In genomic region chr17:14730629-14731028, GRCm38 (mm10) we compare ENCODE assay signal across 24 mouse cellular contexts. TPM values are rescaled to one million over a fixed set of nuclear protein-coding genes. Genes with fewer than 3 reads are reported as not detected.
A peak's percentile ranks its signal among the peaks of the same experiment; 100 is the strongest.
DNase-seq lines count a peak whose midpoint lies in the region; ATAC-seq and TF ChIP-seq lines count a peak whose summit lies in the region.
"Had no signal": no experiment of that assay in that cellular context is flagged by ENCODE, and none has a peak within 500 bp of the region (broad histone marks: within the 10 kb centered on the region; RNA-seq: fewer than 3 reads in every experiment).

No protein-coding gene starts in this region.

- in situ Hi-C loops in Patski (cut with MboI; ENCODE audit: low pct_unique_long_range_greater_than_20kb), result no loop called here

- 48% methylated on average over 5 of the region's 5 CpGs for WGBS in kidney, adult 2 months
- 91% methylated on average over 5 of the region's 5 CpGs for WGBS in neural tube, embryonic 15.5 days

- peak overlapping the region; percentile 30; the same call in 1 of the 2 replicates for H3K27ac ChIP-seq in kidney, adult 2 months (ENCODE audit: insufficient read depth, low read depth, low read length)
- H3K27ac ChIP-seq in neural tube, embryonic 15.5 days (replicated peaks), result no peak overlapping the region
- H3K27ac ChIP-seq: embryonic facial prominence, embryonic 12.5 days; forebrain, embryonic 12.5 days; heart, adult 2 months; hindbrain, embryonic 12.5 days had no signal

- H3K9ac ChIP-seq in neural tube, embryonic 15.5 days (replicated peaks), result no peak overlapping the region
- H3K9ac ChIP-seq: embryonic facial prominence, embryonic 12.5 days; forebrain, embryonic 12.5 days; forebrain, postnatal 0 days; heart, embryonic 12.5 days; hindbrain, embryonic 12.5 days had no signal

- TF ChIP-seq CTCF in kidney, adult 2 months (conservative IDR thresholded peaks at IDR 0.05; ENCODE audit: insufficient read depth, insufficient read length, low read depth, low read length), result no peak
- no peak for TF ChIP-seq CTCF in Patski (IDR thresholded peaks at IDR 0.05)

- ATAC-seq in Patski, result peak; percentile 71
- ATAC-seq in neural tube, embryonic 15.5 days (ENCODE audit: low FRiP score), result no peak
- ATAC-seq: forebrain, postnatal 0 days; hindbrain, embryonic 16.5 days; inflammation-experienced regulatory T-cells, adult 6 months had no signal

- POLR2A ChIA-PET in Patski (lab: Charles Lee), result no interaction called here

- no peak for TF ChIP-seq POLR2A in kidney, adult 2 months (IDR thresholded peaks at IDR 0.05; ENCODE audit: low read depth, low read length)

- H3K36me3 ChIP-seq in kidney, adult 2 months (ENCODE audit: control insufficient read depth, insufficient read depth, low read length), result no peaks in the 10 kb centered on the region
- no peaks in the 10 kb centered on the region for H3K36me3 ChIP-seq in neural tube, embryonic 15.5 days
- H3K36me3 ChIP-seq: embryonic facial prominence, embryonic 12.5 days; forebrain, embryonic 12.5 days; heart, embryonic 12.5 days; hindbrain, embryonic 12.5 days had no signal

- H3K4me3 ChIP-seq in kidney, adult 2 months (ENCODE audit: insufficient read depth, low read depth, low read length), result no peak overlapping the region
- H3K4me3 ChIP-seq in neural tube, embryonic 15.5 days (replicated peaks), result no peak overlapping the region
- H3K4me3 ChIP-seq: embryonic facial prominence, embryonic 12.5 days; forebrain, embryonic 12.5 days; heart, adult 2 months; heart, embryonic 12.5 days; hindbrain, embryonic 12.5 days had no signal

- CTCF ChIA-PET in Patski (lab: Charles Lee), result interaction anchor here (0.8 to 1.4 kb wide), 4 partner anchors 9 to 33 kb away, joined by 3 to 4 read pairs (median 3); no protein-coding TSS in a partner anchor

- no peak overlapping the region for H3K4me2 ChIP-seq in neural tube, embryonic 15.5 days
- H3K4me2 ChIP-seq: embryonic facial prominence, embryonic 12.5 days; forebrain, embryonic 12.5 days; heart, embryonic 12.5 days; hindbrain, embryonic 12.5 days had no signal

- no peaks in the 10 kb centered on the region for H3K27me3 ChIP-seq in kidney, adult 2 months (replicated peaks; ENCODE audit: control insufficient read depth, insufficient read depth, low read length)
- no peaks in the 10 kb centered on the region for H3K27me3 ChIP-seq in Patski
- no peaks in the 10 kb centered on the region for H3K27me3 ChIP-seq in neural tube, embryonic 15.5 days (replicated peaks)
- H3K27me3 ChIP-seq: CH12.LX; embryonic facial prominence, embryonic 12.5 days; forebrain, embryonic 12.5 days; heart, embryonic 12.5 days; hindbrain, embryonic 12.5 days had no signal

- peak; percentile 15 for DNase-seq in kidney, adult 2 months
- DNase-seq in kidney, adult 9 months, result no peak
- peak; percentile 54 for DNase-seq in 3134 (ENCODE audit: extremely low read depth, insufficient read length, low spot score)
- DNase-seq in 3T3-L1 (ENCODE audit: low read depth, low spot score), result peak; percentile 44
- no peak for DNase-seq in Patski (ENCODE audit: low read depth, low spot score)
- DNase-seq in thymus, postnatal 4 days, result no peak
- DNase-seq in gastrocnemius, adult 8-10 months (ENCODE audit: low spot score in 2 of 2), result no peak
- DNase-seq: adrenal gland, postnatal 10 days; cerebellum, adult 11 months; cerebellum, adult 8-10 months; cerebellum, postnatal 14 days; embryo, embryonic 11 days; forebrain, postnatal 0 days; gastrocnemius, postnatal 10 days; heart, adult 2 months; heart, postnatal 4 days had no signal

- H3K4me1 ChIP-seq in kidney, adult 2 months (ENCODE audit: control insufficient read depth, insufficient read depth, low read length), result peaks cover 2% of the 10 kb centered on the region; the same call in 1 of the 2 replicates
- no peaks in the 10 kb centered on the region for H3K4me1 ChIP-seq in neural tube, embryonic 15.5 days

- H3K9me3 ChIP-seq in neural tube, embryonic 15.5 days (replicated peaks), result no peaks in the 10 kb centered on the region
- H3K9me3 ChIP-seq: embryonic facial prominence, embryonic 12.5 days; forebrain, embryonic 12.5 days; heart, embryonic 12.5 days; hindbrain, embryonic 12.5 days had no signal

RNA-seq across cellular contexts. Expression of gene Thbs2, which starts 36.6 kb away (rescaled TPM):
- 3.9 and 5.1 TPM in 2 replicates for polyA plus RNA-seq in kidney, adult 2 months (2012; rRNA removed)
- polyA plus RNA-seq in Patski (2021), result 0.12 TPM
- 9.3 and 15.8 TPM in 2 replicates for polyA plus RNA-seq in neural tube, embryonic 15.5 days (2015; fragmentation: Nextera tagmentation; extraction: Ambion mirVana)
- total RNA-seq in gastrocnemius, adult 8-10 months (2022), result 10 to 100 TPM in 2 of 4 experiments, 1 to 10 TPM in 2; 4.0 to 11.3 (median 7.7) TPM

Comparison
In these comparisons a context has a peak if more than half of its experiments do, and no peak if none do; other contexts are left out.
1. DNase-seq: peak in kidney, adult 2 months (single experiment), 3134 (single experiment) and 3T3-L1 (single experiment); none in kidney, adult 9 months (single experiment), Patski (single experiment), thymus, postnatal 4 days (single experiment) and gastrocnemius, adult 8-10 months (0 of 2).